Mouse (Mus musculus) right cerebral cortex, adult 2 months (tissue): ENCODE data around the gene Vmn2r-ps130.
"Not testable (repeated sequence)": the region's sequence is repeated elsewhere in the genome, so short reads cannot be mapped to it uniquely, and the experiment has no call there.

Experiments used
- DNase-seq, 2 experiments: peaks; one replicate each; pipeline ENCODE4 v3.0.0; 2021 to 2022; ENCODE audit warnings: low spot score in 2 of 2

The Vmn2r-ps130 gene

GRCm38 (mm10) chr17:23060866-23061265 lies at the start of gene Vmn2r-ps130:
Vmn2r-ps130 (plus strand) TSS chr17:23061166.
- DNase-seq: not testable (repeated sequence)
